Mouse (Mus musculus) kidney, adult 2 months (tissue): ENCODE measurements at regions not wholly inside any gene's neighbourhood (a gene's known extent, or its start where the extent isn't known, plus 50 kb on each side); places are given as distances from the start of the nearest gene placed in this dataset.

ENCODE experiments used
- CTCF ChIP-seq: fragments of 200-500 bp; conservative IDR thresholded peaks from 2 replicates; pipeline ENCODE4 v1.5.1; 2011; ENCODE audit warnings: low read depth, mild to moderate bottlenecking, control low read depth, low read length, moderate library complexity, mixed read lengths; ENCODE audit not compliant: insufficient read depth, insufficient read length
- POLR2A ChIP-seq: fragments of 200-500 bp; IDR thresholded peaks from one replicate; pipeline ENCODE4 v1.6.1; 2011; ENCODE audit warnings: low read depth, low read length, control low read depth

DNA sequence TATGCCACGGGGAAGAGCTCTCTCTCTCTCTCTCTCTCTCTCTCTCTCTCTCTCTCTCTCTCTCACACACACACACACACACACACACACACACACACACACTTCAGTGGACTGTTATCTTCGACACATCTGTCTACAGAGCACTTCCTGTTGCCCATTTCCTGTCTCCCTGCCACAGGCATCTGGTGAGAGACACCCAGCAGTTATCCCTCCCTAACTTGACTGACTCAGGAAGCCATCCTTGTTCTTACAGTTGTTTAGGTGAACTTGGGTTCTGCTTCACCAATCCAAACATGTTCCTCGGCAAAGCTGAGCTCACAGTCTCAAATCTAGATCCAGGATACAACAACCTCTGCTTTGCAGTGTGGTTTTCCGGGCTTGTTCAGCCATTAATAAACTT, 119.6 kb downstream of the Gm12728 start:
- no peak for TF ChIP-seq CTCF
- no peak for TF ChIP-seq POLR2A
